Mouse (Mus musculus) neural tube, embryonic 12.5 days (tissue): ENCODE results near the gene Fam228a. TPM values are rescaled to one million over a fixed set of nuclear protein-coding genes. Genes with fewer than 3 reads are reported as not detected.
"Not testable (repeated sequence)": the region's sequence is repeated elsewhere in the genome, so short reads cannot be mapped to it uniquely, and the experiment has no call there.

ENCODE experiments used
- ATAC-seq: fragments of 200-750 bp; cut with Nextera tagmentation; 2 replicates; pipeline ENCODE4 v1.8.0; 2017; ENCODE audit warnings: low read depth, mild to moderate bottlenecking, moderate TSS enrichment, moderate library complexity; ENCODE audit not compliant: low FRiP score
- H3K27ac ChIP-seq: fragments of 300-500 bp; sonication (generic); 2 replicates; pipeline ENCODE4 v1.5.1; 2016
- H3K27me3 ChIP-seq: fragments of 300-500 bp; sonication (generic); replicated peaks from 2 replicates; pipeline ENCODE4 v1.6.1; 2016; ENCODE audit warnings: mild to moderate bottlenecking
- H3K36me3 ChIP-seq: fragments of 300-500 bp; sonication (generic); 2 replicates; pipeline ENCODE4 v1.6.1; 2016; ENCODE audit warnings: mild to moderate bottlenecking
- H3K4me1 ChIP-seq: fragments of 300-500 bp; sonication (generic); 2 replicates; pipeline ENCODE4 v1.6.1; 2016
- H3K4me2 ChIP-seq: fragments of 300-500 bp; sonication (generic); replicated peaks from 2 replicates; pipeline ENCODE4 v1.6.1; 2016; ENCODE audit warnings: mild to moderate bottlenecking
- H3K4me3 ChIP-seq: fragments of 300-500 bp; sonication (generic); 2 replicates; pipeline ENCODE4 v1.5.1; 2016
- H3K9ac ChIP-seq: fragments of 300-500 bp; sonication (generic); 2 replicates; pipeline ENCODE4 v1.6.1; 2016; ENCODE audit warnings: mild to moderate bottlenecking
- H3K9me3 ChIP-seq: fragments of 300-500 bp; sonication (generic); 2 replicates; pipeline ENCODE4 v1.6.1; 2016; ENCODE audit warnings: mild to moderate bottlenecking
- WGBS: fragments of 180-500 bp; shearing (Covaris S2); methylation state at CpG from one replicate; pipeline ENCODE4 v1.1.7; 2016; 5-methylcytosine and 5-hydroxymethylcytosine counted together
- polyA plus RNA-seq: library from polyadenylated mRNA; unstranded; fragments of >200 nt; fragmentation: Nextera tagmentation; extraction: Ambion mirVana; gene quantifications from 2 replicates; pipeline ENCODE4 v1.2.1, GENCODE M21; 2016

Fam228a gene
- polyA plus RNA-seq, 1 experiment from 2014 or later: 0.43 TPM

- 94% methylated on average over 4 of the region's 4 CpGs for WGBS
- not testable (repeated sequence) for ATAC-seq, H3K9ac ChIP-seq
Measured at GRCm38 (mm10) chr12:4754451-4754850, 16.2 kb upstream of the Fam228a start.

DNA sequence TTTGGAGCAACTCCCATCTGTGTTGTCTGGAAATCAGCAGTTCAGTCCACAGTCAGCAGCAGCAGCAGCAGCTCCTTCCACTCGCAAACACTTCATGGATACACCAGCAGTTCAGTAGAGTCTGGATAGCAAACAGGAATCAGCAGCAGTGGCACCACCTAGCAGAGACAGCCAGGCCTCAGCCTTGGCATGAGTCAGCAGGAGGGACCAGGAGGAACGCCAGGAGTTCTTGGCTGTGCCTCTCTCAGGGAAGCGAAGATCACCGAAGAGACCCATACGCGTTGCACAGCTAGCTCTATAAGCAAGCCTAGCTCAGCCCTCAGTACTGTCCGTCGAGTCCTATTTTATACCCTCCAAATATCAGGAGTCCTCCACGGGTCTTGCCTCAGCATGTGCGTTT, 6.3 kb upstream of the Fam228a start:
- no peak overlapping the region for H3K9ac ChIP-seq
- no peaks in the 10 kb centered on the region for H3K9me3 ChIP-seq
- no peaks in the 10 kb centered on the region for H3K36me3 ChIP-seq
- no peaks in the 10 kb centered on the region for H3K27me3 ChIP-seq
- no peak overlapping the region for H3K4me2 ChIP-seq
- WGBS: 91% methylated on average over 10 of the region's 10 CpGs
- no peaks in the 10 kb centered on the region for H3K4me1 ChIP-seq
- ATAC-seq: no peak
- no peak overlapping the region for H3K27ac ChIP-seq
- no peak overlapping the region for H3K4me3 ChIP-seq

More at GRCm38 (mm10) chr12:4754451-4754850, 16.2 kb upstream of the Fam228a start:
- not testable (repeated sequence) for H3K27ac ChIP-seq, H3K9me3 ChIP-seq, H3K4me2 ChIP-seq, H3K4me3 ChIP-seq, H3K36me3 ChIP-seq, H3K27me3 ChIP-seq, H3K4me1 ChIP-seq

GRCm38 (mm10) chr12:4742183-4742582, 4.0 kb upstream of the Fam228a start:
- H3K27ac ChIP-seq: no peak overlapping the region
- H3K4me3 ChIP-seq: no peak overlapping the region
- no peaks in the 10 kb centered on the region for H3K9me3 ChIP-seq
- no peaks in the 10 kb centered on the region for H3K36me3 ChIP-seq
- H3K4me2 ChIP-seq: no peak overlapping the region
- no peak for ATAC-seq
- no peaks in the 10 kb centered on the region for H3K4me1 ChIP-seq
- H3K27me3 ChIP-seq: no peaks in the 10 kb centered on the region
- H3K9ac ChIP-seq: no peak overlapping the region
- WGBS: 88% methylated on average over 3 of the region's 3 CpGs

DNA sequence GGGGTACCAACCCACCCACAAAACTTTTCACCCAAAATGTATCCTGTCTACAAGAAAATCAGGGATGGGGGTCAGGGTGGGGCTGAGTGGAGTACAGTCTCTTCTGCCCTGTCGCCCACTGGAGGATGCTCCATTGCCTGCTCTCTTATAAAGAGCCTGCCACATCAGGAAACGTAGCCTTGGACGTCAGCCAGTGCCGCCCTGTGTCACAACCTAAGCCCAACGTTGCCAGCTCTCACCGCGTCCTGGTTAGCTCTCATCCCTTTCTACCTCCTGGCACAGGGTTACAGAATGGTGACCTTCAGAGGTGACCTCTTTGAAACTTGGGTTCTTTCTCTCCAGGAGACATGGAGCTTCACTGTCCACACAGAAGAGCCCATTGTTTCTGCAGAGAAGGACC, 2.6 kb upstream of the Fam228a start:
- 86% methylated on average over 7 of the region's 7 CpGs for WGBS
- H3K9me3 ChIP-seq: no peaks in the 10 kb centered on the region
- H3K36me3 ChIP-seq: no peaks in the 10 kb centered on the region
- no peak overlapping the region for H3K9ac ChIP-seq
- no peaks in the 10 kb centered on the region for H3K27me3 ChIP-seq
- no peak overlapping the region for H3K4me3 ChIP-seq
- no peak for ATAC-seq
- H3K27ac ChIP-seq: no peak overlapping the region
- H3K4me1 ChIP-seq: no peaks in the 10 kb centered on the region
- no peak overlapping the region for H3K4me2 ChIP-seq

DNA sequence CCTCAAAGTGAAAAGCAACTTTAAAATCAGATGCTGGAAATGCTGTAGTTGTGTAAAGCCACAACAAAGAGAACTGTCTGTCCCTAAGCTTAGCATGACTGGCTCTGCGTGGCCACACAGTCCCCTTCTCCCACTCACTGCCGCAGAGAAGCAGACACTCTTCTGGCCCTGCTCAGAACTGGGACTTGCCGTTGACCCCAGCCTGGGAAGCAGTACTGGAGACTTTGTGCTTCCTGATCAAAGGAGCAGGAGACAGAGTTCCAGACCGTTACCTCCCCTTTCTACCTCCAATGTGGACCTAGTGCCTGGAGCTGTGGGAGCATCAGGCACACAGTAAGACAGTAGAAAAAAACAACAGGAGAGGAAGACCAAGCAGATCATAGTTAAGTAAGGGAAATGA, 5.9 kb downstream of the Fam228a start:
- Histone ChIP-seq H3K27ac (no peak overlapping the region), H3K9ac (no peak overlapping the region), H3K36me3 (no peaks in the 10 kb centered on the region), H3K4me3 (no peak overlapping the region), H3K4me1 (no peaks in the 10 kb centered on the region), H3K9me3 (no peaks in the 10 kb centered on the region), H3K4me2 (no peak overlapping the region), H3K27me3 (no peaks in the 10 kb centered on the region)
- no peak for ATAC-seq
- 65% methylated on average over 4 of the region's 4 CpGs for WGBS

- Histone ChIP-seq H3K4me3 (no peak overlapping the region), H3K36me3 (no peaks in the 10 kb centered on the region), H3K9ac (no peak overlapping the region), H3K27ac (no peak overlapping the region), H3K4me2 (no peak overlapping the region), H3K4me1 (no peaks in the 10 kb centered on the region), H3K9me3 (no peaks in the 10 kb centered on the region), H3K27me3 (no peaks in the 10 kb centered on the region)
- 65% methylated on average over 4 of the region's 4 CpGs for WGBS
- ATAC-seq: no peak
Measured at GRCm38 (mm10) chr12:4731629-4732028, 6.6 kb downstream of the Fam228a start.

- no peak for ATAC-seq
- H3K4me1 ChIP-seq: no peaks in the 10 kb centered on the region
- no peak overlapping the region for H3K27ac ChIP-seq
- H3K9me3 ChIP-seq: no peaks in the 10 kb centered on the region
- H3K9ac ChIP-seq: no peak overlapping the region
- H3K27me3 ChIP-seq: no peaks in the 10 kb centered on the region
- no peak overlapping the region for H3K4me2 ChIP-seq
- no peaks in the 10 kb centered on the region for H3K36me3 ChIP-seq
- WGBS: 95% methylated on average over 3 of the region's 3 CpGs
- H3K4me3 ChIP-seq: no peak overlapping the region
Measured at GRCm38 (mm10) chr12:4729165-4729564, 9.1 kb downstream of the Fam228a start.

DNA sequence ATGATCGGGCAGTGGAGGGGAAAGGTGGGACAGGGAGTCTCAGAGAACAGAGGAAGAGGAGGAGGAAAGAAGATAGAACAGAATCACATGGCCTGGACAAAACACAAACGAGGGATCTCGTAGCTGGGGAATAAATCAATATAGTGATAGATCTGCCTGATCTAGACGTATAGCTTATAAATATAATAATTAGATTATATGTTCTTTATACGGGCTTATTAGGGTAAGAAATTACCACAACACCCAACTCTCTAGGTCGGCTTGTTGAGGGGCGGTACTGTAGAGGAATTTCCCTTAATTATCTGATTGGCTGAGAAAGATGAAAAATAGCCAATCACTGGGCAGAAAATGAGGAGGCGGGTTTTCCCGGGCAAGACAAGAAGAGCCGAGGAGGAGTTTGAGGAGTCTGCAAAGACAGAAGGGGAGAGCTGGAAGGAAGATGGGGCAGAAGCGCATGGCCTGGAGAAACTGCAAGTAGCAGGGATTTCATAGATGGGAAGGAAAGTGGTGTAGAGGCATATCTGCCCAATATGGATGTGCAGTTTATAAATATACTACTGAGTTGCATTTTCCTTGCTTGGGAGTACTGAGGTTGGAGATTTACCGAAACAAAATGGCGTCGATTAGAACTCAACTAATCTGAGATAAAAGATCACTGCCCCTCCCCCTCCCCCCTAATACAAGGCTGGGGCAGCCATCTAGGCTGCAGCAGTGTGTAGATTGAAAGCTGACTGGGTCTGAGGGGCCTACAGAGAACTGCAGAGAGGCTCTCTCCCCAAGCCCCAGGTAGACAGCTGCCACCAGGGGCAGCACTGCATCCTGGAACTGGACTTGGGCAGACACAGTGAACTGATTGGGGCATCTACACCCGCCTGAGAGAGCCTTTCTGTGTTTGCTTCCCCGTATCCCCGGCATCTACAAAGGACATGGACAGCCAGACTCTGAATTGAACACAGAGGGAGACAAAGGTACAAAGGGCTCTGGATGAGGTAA, 18.2 kb downstream of the Fam228a start:
- H3K4me3 ChIP-seq: no peak overlapping the region
- no peak for ATAC-seq
- no peaks in the 10 kb centered on the region for H3K27me3 ChIP-seq
- no peak overlapping the region for H3K9ac ChIP-seq
- H3K27ac ChIP-seq: no peak overlapping the region
- H3K4me2 ChIP-seq: no peak overlapping the region
- no peaks in the 10 kb centered on the region for H3K4me1 ChIP-seq
- no peaks in the 10 kb centered on the region for H3K36me3 ChIP-seq
- 77% methylated on average over 17 of the region's 17 CpGs for WGBS
- H3K9me3 ChIP-seq: no peaks in the 10 kb centered on the region

DNA sequence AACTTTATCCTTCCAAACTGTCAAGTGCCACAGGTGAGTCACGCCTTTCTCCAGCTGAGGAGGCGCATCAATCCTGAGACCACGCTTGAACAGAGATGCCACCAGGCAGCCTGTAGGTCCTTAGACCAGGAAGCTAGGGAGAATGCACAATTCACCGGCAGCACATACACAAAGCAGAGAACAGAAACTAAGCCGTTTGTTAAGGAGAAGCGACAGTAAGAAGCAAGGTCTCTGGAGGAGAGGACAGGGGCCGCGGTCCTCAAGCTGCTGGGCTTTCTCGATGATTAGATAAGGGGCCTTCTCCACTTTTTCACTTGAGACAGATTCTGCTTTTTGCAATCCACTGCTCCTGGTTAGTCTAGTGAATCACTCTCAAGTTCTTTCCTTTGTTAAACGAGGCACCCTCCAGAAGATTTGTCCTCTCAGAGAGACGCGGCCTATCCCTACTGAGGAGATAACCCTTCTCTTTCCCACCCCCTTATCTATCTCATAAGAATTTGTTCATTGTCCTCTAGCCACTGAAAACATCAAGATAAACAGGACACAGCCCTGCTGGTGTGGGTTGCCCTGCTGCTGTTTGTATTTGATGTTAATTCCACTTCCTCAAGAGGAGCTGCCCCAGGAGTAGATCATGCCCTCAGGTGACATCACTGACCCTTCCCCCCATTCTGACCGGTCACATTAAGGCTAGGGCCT, 19.0 kb downstream of the Fam228a start:
- Histone ChIP-seq H3K9me3 (no peaks in the 10 kb centered on the region), H3K4me2 (no peak overlapping the region), H3K4me1 (no peaks in the 10 kb centered on the region), H3K27me3 (no peaks in the 10 kb centered on the region), H3K36me3 (no peaks in the 10 kb centered on the region), H3K9ac (no peak overlapping the region), H3K27ac (no peak overlapping the region), H3K4me3 (no peak overlapping the region)
- WGBS: 89% methylated on average over 13 of the region's 13 CpGs
- ATAC-seq: no peak

- H3K4me1 ChIP-seq: no peaks in the 10 kb centered on the region
- WGBS: 8% methylated on average over 7 of the region's 7 CpGs
- H3K36me3 ChIP-seq: no peaks in the 10 kb centered on the region
- H3K9ac ChIP-seq: no peak overlapping the region
- H3K4me3 ChIP-seq: no peak overlapping the region
- peak; percentile 82 for ATAC-seq
- no peak overlapping the region for H3K4me2 ChIP-seq
- H3K27ac ChIP-seq: no peak overlapping the region
- no peaks in the 10 kb centered on the region for H3K27me3 ChIP-seq
- H3K9me3 ChIP-seq: no peaks in the 10 kb centered on the region
Measured at GRCm38 (mm10) chr12:4717417-4717816, 20.8 kb downstream of the Fam228a start.

GRCm38 (mm10) chr12:4715606-4716005, 22.6 kb downstream of the Fam228a start:
- H3K27me3 ChIP-seq: no peaks in the 10 kb centered on the region
- WGBS: 83% methylated on average over 10 of the region's 10 CpGs
- no peak for ATAC-seq
- no peak overlapping the region for H3K27ac ChIP-seq
- H3K36me3 ChIP-seq: 0 out of 2 replicates have a peak, but pooled peaks cover 3% of the 10 kb centered on the region
- H3K4me2 ChIP-seq: no peak overlapping the region
- no peaks in the 10 kb centered on the region for H3K4me1 ChIP-seq
- H3K9ac ChIP-seq: no peak overlapping the region
- H3K4me3 ChIP-seq: no peak overlapping the region
- no peaks in the 10 kb centered on the region for H3K9me3 ChIP-seq

- 80% methylated on average over 4 of the region's 4 CpGs for WGBS
- no peak overlapping the region for H3K4me3 ChIP-seq
- no peaks in the 10 kb centered on the region for H3K9me3 ChIP-seq
- H3K9ac ChIP-seq: no peak overlapping the region
- no peaks in the 10 kb centered on the region for H3K4me1 ChIP-seq
- H3K27ac ChIP-seq: no peak overlapping the region
- no peak for ATAC-seq
- H3K36me3 ChIP-seq: peaks cover 12% of the 10 kb centered on the region; the same call in 1 of the 2 replicates
- H3K4me2 ChIP-seq: no peak overlapping the region
- H3K27me3 ChIP-seq: no peaks in the 10 kb centered on the region
Measured at GRCm38 (mm10) chr12:4713361-4713760, 24.9 kb downstream of the Fam228a start.
